Mouse (Mus musculus) forebrain, embryonic 15.5 days (tissue): ENCODE results near the gene Slc35a5. TPM values are rescaled to one million over a fixed set of nuclear protein-coding genes. Genes with fewer than 3 reads are reported as not detected.

Experiments used
- ATAC-seq: fragments of 200-750 bp; cut with Nextera tagmentation; replicated peaks from 2 replicates; pipeline ENCODE4 v1.8.0; 2017; ENCODE audit warnings: mild to moderate bottlenecking, moderate TSS enrichment, moderate library complexity
- H3K27ac ChIP-seq: fragments of 300-500 bp; sonication (generic); replicated peaks from 2 replicates; pipeline ENCODE4 v1.5.1; 2015; ENCODE audit warnings: mild to moderate bottlenecking, inconsistent platforms
- H3K27me3 ChIP-seq: fragments of 300-500 bp; sonication (generic); 2 replicates; pipeline ENCODE4 v1.6.1; 2015; ENCODE audit warnings: inconsistent platforms
- H3K36me3 ChIP-seq: fragments of 300-500 bp; sonication (generic); 2 replicates; pipeline ENCODE4 v1.6.1; 2015; ENCODE audit warnings: mild to moderate bottlenecking, inconsistent platforms
- H3K4me1 ChIP-seq: fragments of 300-500 bp; sonication (generic); 2 replicates; pipeline ENCODE4 v1.6.1; 2015; ENCODE audit warnings: inconsistent platforms
- H3K4me2 ChIP-seq: fragments of 300-500 bp; sonication (generic); replicated peaks from 2 replicates; pipeline ENCODE4 v1.6.1; 2015; ENCODE audit warnings: mild to moderate bottlenecking, inconsistent platforms
- H3K4me3 ChIP-seq: fragments of 300-500 bp; sonication (generic); 2 replicates; pipeline ENCODE4 v1.5.1; 2015; ENCODE audit warnings: mild to moderate bottlenecking, inconsistent platforms
- H3K9ac ChIP-seq: fragments of 300-500 bp; sonication (generic); replicated peaks from 2 replicates; pipeline ENCODE4 v1.6.1; 2015; ENCODE audit warnings: mild to moderate bottlenecking, inconsistent platforms
- H3K9me3 ChIP-seq: fragments of 300-500 bp; sonication (generic); 2 replicates; pipeline ENCODE4 v1.6.1; 2016; ENCODE audit warnings: inconsistent platforms
- WGBS: fragments of 180-500 bp; shearing (Covaris S2); methylation state at CpG from one replicate; pipeline ENCODE4 v1.1.7; 2015; ENCODE audit warnings: mixed read lengths; 5-methylcytosine and 5-hydroxymethylcytosine counted together
- polyA plus RNA-seq: library from polyadenylated mRNA; unstranded; fragments of >200 nt; fragmentation: Nextera tagmentation; extraction: Ambion mirVana; gene quantifications from 2 replicates; pipeline ENCODE4 v1.2.1, GENCODE M21; 2015

The Slc35a5 gene
- polyA plus RNA-seq, 1 experiment from 2014 or later, result 38.3 TPM

- no peak overlapping the region for H3K27ac ChIP-seq
- H3K36me3 ChIP-seq, result no peaks in the 10 kb centered on the region
- 0 out of 2 replicates have a peak, but pooled peaks cover 2% of the 10 kb centered on the region for H3K4me1 ChIP-seq
- H3K9me3 ChIP-seq, result no peaks in the 10 kb centered on the region
- 86% methylated on average over 5 of the region's 5 CpGs for WGBS
- no peak overlapping the region for H3K9ac ChIP-seq
- H3K27me3 ChIP-seq, result no peaks in the 10 kb centered on the region
- ATAC-seq, result no peak
- no peak overlapping the region for H3K4me2 ChIP-seq
- no peak overlapping the region for H3K4me3 ChIP-seq
These were observed 50.2 kb downstream of the Slc35a5 start for GRCm38 (mm10) chr16:45108203-45108878.

GRCm38 (mm10) chr16:45104993-45105392 is 53.5 kb downstream of the Slc35a5 start:
- Histone ChIP-seq H3K36me3 (no peaks in the 10 kb centered on the region), H3K27ac (no peak overlapping the region), H3K4me3 (no peak overlapping the region), H3K4me1 (0 out of 2 replicates have a peak, but pooled peaks cover 2% of the 10 kb centered on the region), H3K9me3 (no peaks in the 10 kb centered on the region), H3K4me2 (no peak overlapping the region), H3K9ac (no peak overlapping the region), H3K27me3 (no peaks in the 10 kb centered on the region)
- ATAC-seq, result 0 out of 2 replicates have a peak, but pooled peaks have one; percentile 53
- 39% methylated on average over 3 of the region's 3 CpGs for WGBS

GRCm38 (mm10) chr16:45100892-45101291 is 57.6 kb downstream of the Slc35a5 start:
- 75% methylated on average over 3 of the region's 3 CpGs for WGBS
- no peak overlapping the region for H3K27ac ChIP-seq

GRCm38 (mm10) chr16:45098886-45099210 is 59.7 kb downstream of the Slc35a5 start:
- no peaks in the 10 kb centered on the region for H3K9me3 ChIP-seq
- H3K4me2 ChIP-seq, result peak overlapping the region; percentile 18
- 47% methylated on average over 6 of the region's 6 CpGs for WGBS
- H3K9ac ChIP-seq, result no peak overlapping the region
- peak; percentile 27; the same call in 1 of the 2 replicates for ATAC-seq
- H3K36me3 ChIP-seq, result no peaks in the 10 kb centered on the region
- H3K27ac ChIP-seq, result peak overlapping the region; percentile 55
- peaks cover 26% of the 10 kb centered on the region for H3K4me1 ChIP-seq
- 0 out of 2 replicates have a peak overlapping the region, but pooled peaks have one; percentile 9 for H3K4me3 ChIP-seq
- no peaks in the 10 kb centered on the region for H3K27me3 ChIP-seq

More at GRCm38 (mm10) chr16:45100892-45101291, 57.6 kb downstream of the Slc35a5 start:
- H3K4me1 ChIP-seq, result peaks cover 15% of the 10 kb centered on the region
- no peaks in the 10 kb centered on the region for H3K9me3 ChIP-seq
- H3K36me3 ChIP-seq, result no peaks in the 10 kb centered on the region
- no peak overlapping the region for H3K9ac ChIP-seq
- H3K27me3 ChIP-seq, result no peaks in the 10 kb centered on the region
- ATAC-seq, result no peak
- H3K4me3 ChIP-seq, result no peak overlapping the region
- H3K4me2 ChIP-seq, result no peak overlapping the region

- Histone ChIP-seq H3K9me3 (no peaks in the 10 kb centered on the region), H3K27ac (peak overlapping the region; percentile 55), H3K4me2 (peak overlapping the region; percentile 18), H3K9ac (no peak overlapping the region), H3K4me3 (0 out of 2 replicates have a peak overlapping the region, but pooled peaks have one; percentile 9), H3K27me3 (no peaks in the 10 kb centered on the region), H3K36me3 (no peaks in the 10 kb centered on the region), H3K4me1 (peaks cover 32% of the 10 kb centered on the region)
- WGBS, result 48% methylated on average over 10 of the region's 10 CpGs
- peak; percentile 67 for ATAC-seq
These were observed 60.2 kb downstream of the Slc35a5 start for GRCm38 (mm10) chr16:45098186-45098885.

GRCm38 (mm10) chr16:45097467-45097866 is 61.0 kb downstream of the Slc35a5 start:
- Histone ChIP-seq H3K36me3 (no peaks in the 10 kb centered on the region), H3K27ac (0 out of 2 replicates have a peak overlapping the region, but pooled peaks have one; percentile 37), H3K9me3 (no peaks in the 10 kb centered on the region), H3K4me3 (no peak overlapping the region), H3K27me3 (no peaks in the 10 kb centered on the region), H3K9ac (no peak overlapping the region), H3K4me1 (peaks cover 35% of the 10 kb centered on the region), H3K4me2 (no peak overlapping the region)
- no peak for ATAC-seq
- 93% methylated on average over 2 of the region's 2 CpGs for WGBS

GRCm38 (mm10) chr16:45095561-45096482 is 62.7 kb downstream of the Slc35a5 start:
- ATAC-seq, result no peak
- H3K4me1 ChIP-seq, result peaks cover 35% of the 10 kb centered on the region
- WGBS, result 86% methylated on average over 26 of the region's 26 CpGs
- H3K27me3 ChIP-seq, result no peaks in the 10 kb centered on the region
- H3K9me3 ChIP-seq, result no peaks in the 10 kb centered on the region
- H3K9ac ChIP-seq, result no peak overlapping the region
- no peak overlapping the region for H3K4me2 ChIP-seq
- H3K4me3 ChIP-seq, result no peak overlapping the region
- H3K36me3 ChIP-seq, result no peaks in the 10 kb centered on the region
- H3K27ac ChIP-seq, result no peak overlapping the region

- no peaks in the 10 kb centered on the region for H3K9me3 ChIP-seq
- H3K27me3 ChIP-seq, result no peaks in the 10 kb centered on the region
- peaks cover 35% of the 10 kb centered on the region for H3K4me1 ChIP-seq
- H3K9ac ChIP-seq, result no peak overlapping the region
- 94% methylated on average over 13 of the region's 13 CpGs for WGBS
- 0 out of 2 replicates have a peak overlapping the region, but pooled peaks have one; percentile 48 for H3K4me2 ChIP-seq
- H3K4me3 ChIP-seq, result 0 out of 2 replicates have a peak overlapping the region, but pooled peaks have one; percentile 36
- no peak; the same call in 1 of the 2 replicates for ATAC-seq
- no peaks in the 10 kb centered on the region for H3K36me3 ChIP-seq
- H3K27ac ChIP-seq, result no peak overlapping the region
These were observed 63.5 kb downstream of the Slc35a5 start for GRCm38 (mm10) chr16:45095030-45095429.

- Histone ChIP-seq H3K4me2 (peak overlapping the region; percentile 48), H3K27ac (peak overlapping the region; percentile 69), H3K27me3 (no peaks in the 10 kb centered on the region), H3K4me1 (peaks cover 35% of the 10 kb centered on the region), H3K9me3 (no peaks in the 10 kb centered on the region), H3K36me3 (no peaks in the 10 kb centered on the region), H3K4me3 (peak overlapping the region; percentile 36), H3K9ac (peak overlapping the region; percentile 41; the same call in 1 of the 2 replicates)
- 4% methylated on average over 9 of the region's 9 CpGs for WGBS
- peak; percentile 62 for ATAC-seq
These were observed 64.3 kb downstream of the Slc35a5 start for GRCm38 (mm10) chr16:45094136-45094756.

- no peaks in the 10 kb centered on the region for H3K9me3 ChIP-seq
- no peaks in the 10 kb centered on the region for H3K27me3 ChIP-seq
- peak within 1 kb of the TSS; percentile 69 for H3K27ac ChIP-seq
- WGBS, result 35% methylated on average over 6 of the region's 6 CpGs
- H3K4me3 ChIP-seq, result peak within 1 kb of the TSS; percentile 36
- ATAC-seq, result no peak
- peak within 1 kb of the TSS; percentile 41; the same call in 1 of the 2 replicates for H3K9ac ChIP-seq
- H3K4me1 ChIP-seq, result peaks cover 25% of the 10 kb centered on the region
- peak within 1 kb of the TSS; percentile 48 for H3K4me2 ChIP-seq
- H3K36me3 ChIP-seq, result no peaks in the 10 kb centered on the region
These were observed 65.3 kb downstream of the Slc35a5 start, which contains the start of gene Ccdc80 for GRCm38 (mm10) chr16:45093137-45093731. Gene Ccdc80, plus strand, starts transcription at chr16:45093402.

- no peaks in the 10 kb centered on the region for H3K36me3 ChIP-seq
- H3K4me2 ChIP-seq, result no peak overlapping the region
- peak; percentile 88 for ATAC-seq
- H3K27me3 ChIP-seq, result no peaks in the 10 kb centered on the region
- H3K27ac ChIP-seq, result no peak overlapping the region
- no peak overlapping the region for H3K9ac ChIP-seq
- no peak overlapping the region for H3K4me3 ChIP-seq
- no peaks in the 10 kb centered on the region for H3K9me3 ChIP-seq
- peaks cover 20% of the 10 kb centered on the region for H3K4me1 ChIP-seq
- WGBS, result 13% methylated on average over 10 of the region's 10 CpGs
These were observed 68.5 kb downstream of the Slc35a5 start for GRCm38 (mm10) chr16:45090005-45090404.
